Mouse (Mus musculus) kidney, postnatal 0 days (tissue): ENCODE results near the gene Aprt. TPM values are rescaled to one million over a fixed set of nuclear protein-coding genes. Genes with fewer than 3 reads are reported as not detected.

Experiments
- ATAC-seq: fragments of 200-750 bp; cut with Nextera tagmentation; replicated peaks from 2 replicates; pipeline ENCODE4 v1.8.0; 2017; ENCODE audit warnings: low read depth, moderate number of reproducible peaks, moderate TSS enrichment, moderate library complexity; ENCODE audit not compliant: low FRiP score
- DNase-seq: peaks from one replicate; pipeline ENCODE4 v3.0.0-alpha.2; 2016; ENCODE audit warnings: low spot score
- H3K27ac ChIP-seq: fragments of 300-500 bp; sonication (generic); 2 replicates; pipeline ENCODE4 v1.5.1; 2014; ENCODE audit warnings: mild to moderate bottlenecking
- H3K27me3 ChIP-seq: fragments of 300-500 bp; sonication (generic); 2 replicates; pipeline ENCODE4 v1.6.1; 2014; ENCODE audit warnings: low read length, mixed read lengths; ENCODE audit not compliant: insufficient read depth
- H3K36me3 ChIP-seq: fragments of 300-500 bp; sonication (generic); 2 replicates; pipeline ENCODE4 v1.6.1; 2014; ENCODE audit warnings: low read length, mixed read lengths; ENCODE audit not compliant: insufficient read depth
- H3K4me1 ChIP-seq: fragments of 300-500 bp; sonication (generic); replicated peaks from 2 replicates; pipeline ENCODE4 v1.6.1; 2014; ENCODE audit warnings: antibody characterized with exemption, low read length, mixed read lengths; ENCODE audit not compliant: insufficient read depth
- H3K4me2 ChIP-seq: fragments of 300-500 bp; sonication (generic); 2 replicates; pipeline ENCODE4 v1.6.1; 2014; ENCODE audit warnings: mild to moderate bottlenecking, low read length, moderate library complexity, mixed read lengths
- H3K4me3 ChIP-seq: fragments of 300-500 bp; sonication (generic); replicated peaks from 2 replicates; pipeline ENCODE4 v1.5.1; 2014; ENCODE audit warnings: low read depth, low read length
- H3K9ac ChIP-seq: fragments of 300-500 bp; sonication (generic); 2 replicates; pipeline ENCODE4 v1.6.1; 2014; ENCODE audit warnings: low read depth, low read length
- H3K9me3 ChIP-seq: fragments of 300-500 bp; sonication (generic); replicated peaks from 2 replicates; pipeline ENCODE4 v1.6.1; 2016; ENCODE audit warnings: low read length, inconsistent platforms, mixed read lengths
- CTCF ChIP-seq: IDR thresholded peaks from 2 replicates; pipeline ENCODE4 v1.5.1; 2016; ENCODE audit warnings: antibody characterized with exemption, low read depth, mild to moderate bottlenecking, moderate library complexity
- whole genome bisulfite sequencing: fragments of 180-500 bp; shearing (Covaris S2); extraction: QIAGEN DNeasy Blood & Tissue Kit; methylation state at CpG from one replicate; pipeline ENCODE4 v1.1.7; 2014; 5-methylcytosine and 5-hydroxymethylcytosine counted together
- polyA plus RNA-seq: library from polyadenylated mRNA; unstranded; fragments of >200 nt; fragmentation: Nextera tagmentation; extraction: Ambion mirVana; gene quantifications from 2 replicates; pipeline ENCODE4 v1.2.1, GENCODE M21; 2015

The Aprt gene
- polyA plus RNA-seq, 1 experiment from 2014 or later = 392 TPM

DNA sequence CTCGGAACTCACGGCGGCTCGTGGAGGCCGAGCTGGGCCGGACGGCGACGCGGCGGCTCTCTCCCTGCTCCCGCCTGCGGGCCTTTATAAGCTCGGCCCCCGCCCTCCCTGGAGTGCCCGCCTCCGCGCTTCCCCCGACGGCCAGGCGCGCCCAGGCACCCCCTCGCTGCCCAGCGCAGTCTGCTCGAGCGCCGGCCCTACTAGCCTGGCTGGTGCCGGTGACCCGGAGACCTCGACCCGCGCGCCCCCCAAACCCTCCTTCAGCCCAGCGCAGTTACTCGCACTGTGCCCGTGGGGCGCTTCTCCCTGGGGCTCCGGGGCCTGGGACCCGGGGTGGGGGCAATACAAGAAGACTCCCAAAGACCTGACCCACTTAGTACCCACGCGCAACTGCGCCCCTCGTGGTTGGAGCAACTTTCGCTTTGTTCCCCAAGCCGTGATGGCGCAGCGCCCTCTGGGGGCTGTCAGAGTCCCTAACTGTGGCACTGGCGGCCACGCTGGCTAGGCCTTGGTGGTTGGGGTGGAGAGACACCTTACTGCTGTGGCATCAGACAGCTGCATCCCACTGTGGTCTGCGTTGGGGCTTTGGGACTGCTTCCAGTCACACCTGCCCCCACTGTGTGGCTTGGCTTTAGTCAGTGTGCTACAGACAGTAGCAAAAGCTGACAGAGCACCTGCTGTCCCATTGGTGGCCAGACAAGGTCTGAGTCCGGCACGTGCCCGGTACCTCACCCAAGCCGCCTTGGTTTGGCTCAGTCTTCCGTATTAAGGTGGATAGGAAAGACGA, 25.3 kb downstream of the Aprt start, which contains the start of gene Piezo1:
TSS of gene Piezo1 (minus strand) at position 65 of the 787 bp plus-strand sequence.
- 9% methylated on average over 56 of the region's 56 CpGs for WGBS
- no peaks in the 10 kb centered on the region for H3K27me3 ChIP-seq

DNA sequence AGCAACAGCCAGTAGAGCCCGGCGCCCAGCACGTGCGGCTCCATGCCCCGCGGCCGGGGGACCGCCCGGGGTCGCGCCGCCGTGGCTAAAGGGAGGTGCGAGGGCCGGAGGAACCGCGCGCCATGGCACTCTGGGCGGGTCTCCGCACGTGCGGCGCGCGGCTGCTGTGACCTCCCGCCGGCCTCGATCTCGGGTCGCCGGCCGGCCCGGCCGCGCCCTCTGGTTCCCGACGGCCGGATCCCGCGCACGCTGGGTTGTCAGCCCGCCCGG, 25.8 kb downstream of the Aprt start:
- H3K27me3 ChIP-seq = no peaks in the 10 kb centered on the region
- peak overlapping the region; percentile 91 for H3K27ac ChIP-seq
- peaks cover 43% of the 10 kb centered on the region for H3K4me1 ChIP-seq
- peak overlapping the region; percentile 92 for H3K9ac ChIP-seq
- H3K9me3 ChIP-seq = no peaks in the 10 kb centered on the region
- no peaks in the 10 kb centered on the region for H3K36me3 ChIP-seq
- H3K4me2 ChIP-seq = peak overlapping the region; percentile 88
- DNase-seq (no peak), ATAC-seq (no peak; the same call in 1 of the 2 replicates)
- under 1% methylated on average over 27 of the region's 43 CpGs for WGBS
- peak overlapping the region; percentile 72 for H3K4me3 ChIP-seq
- no peak for TF ChIP-seq CTCF

More for the DNA sequence above, 25.3 kb downstream of the Aprt start, which contains the start of gene Piezo1:
- Histone ChIP-seq H3K9ac (peak within 1 kb of the TSS; percentile 92), H3K27ac (peak within 1 kb of the TSS; percentile 91), H3K4me2 (peak within 1 kb of the TSS; percentile 88), H3K36me3 (no peaks in the 10 kb centered on the region), H3K4me3 (peak within 1 kb of the TSS; percentile 72), H3K4me1 (peaks cover 38% of the 10 kb centered on the region), H3K9me3 (no peaks in the 10 kb centered on the region)
- ATAC-seq = peak; percentile 76
- peak; percentile 90 for DNase-seq
- peak; percentile 100 for TF ChIP-seq CTCF

DNA sequence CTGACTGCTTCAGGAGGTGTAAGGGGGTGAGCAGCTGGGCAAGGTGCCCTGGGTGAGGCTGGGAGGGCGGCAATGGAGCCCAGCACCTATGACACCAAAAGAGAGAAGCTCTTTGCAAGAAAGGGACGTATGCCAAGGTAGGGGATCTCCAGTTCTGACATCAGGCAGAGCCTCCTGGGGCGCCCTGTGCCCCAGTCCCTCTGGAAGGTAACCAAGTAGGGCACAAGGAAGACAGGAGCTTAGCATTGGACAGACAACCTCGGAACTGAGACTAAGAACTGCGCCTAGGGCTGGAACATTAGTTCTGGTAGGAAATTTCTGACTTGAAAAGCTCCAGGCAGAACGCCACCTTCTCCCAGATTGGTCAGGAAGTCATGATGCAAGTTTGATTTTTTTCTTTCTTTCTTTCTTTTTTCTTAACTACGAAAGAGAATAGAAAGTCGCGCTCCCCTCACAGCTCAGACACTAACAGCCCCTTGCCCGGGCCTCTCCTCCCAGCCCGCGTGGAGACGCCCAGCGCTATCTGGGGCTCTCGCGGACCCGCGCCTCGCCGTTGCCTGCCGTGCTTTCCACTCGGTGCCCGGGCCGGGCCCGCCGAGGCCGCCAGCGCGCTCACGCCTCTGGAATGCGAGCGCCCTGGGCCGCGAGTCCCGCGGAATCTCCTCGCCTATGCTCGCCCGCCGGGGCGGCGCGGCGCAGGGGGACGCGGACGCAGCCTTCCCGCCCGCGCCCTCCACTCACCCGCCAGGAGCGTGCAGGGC, 26.3 kb downstream of the Aprt start:
- WGBS = 3% methylated on average over 52 of the region's 52 CpGs
- ATAC-seq = peak; percentile 43
- peak overlapping the region; percentile 91 for H3K27ac ChIP-seq
- peak overlapping the region; percentile 72 for H3K4me3 ChIP-seq
- H3K9me3 ChIP-seq = no peaks in the 10 kb centered on the region
- peak overlapping the region; percentile 88 for H3K4me2 ChIP-seq
- DNase-seq = peak; percentile 77
- peaks cover 48% of the 10 kb centered on the region for H3K4me1 ChIP-seq
- peak overlapping the region; percentile 92 for H3K9ac ChIP-seq
- no peaks in the 10 kb centered on the region for H3K27me3 ChIP-seq
- no peak for TF ChIP-seq CTCF
- no peaks in the 10 kb centered on the region for H3K36me3 ChIP-seq

DNA sequence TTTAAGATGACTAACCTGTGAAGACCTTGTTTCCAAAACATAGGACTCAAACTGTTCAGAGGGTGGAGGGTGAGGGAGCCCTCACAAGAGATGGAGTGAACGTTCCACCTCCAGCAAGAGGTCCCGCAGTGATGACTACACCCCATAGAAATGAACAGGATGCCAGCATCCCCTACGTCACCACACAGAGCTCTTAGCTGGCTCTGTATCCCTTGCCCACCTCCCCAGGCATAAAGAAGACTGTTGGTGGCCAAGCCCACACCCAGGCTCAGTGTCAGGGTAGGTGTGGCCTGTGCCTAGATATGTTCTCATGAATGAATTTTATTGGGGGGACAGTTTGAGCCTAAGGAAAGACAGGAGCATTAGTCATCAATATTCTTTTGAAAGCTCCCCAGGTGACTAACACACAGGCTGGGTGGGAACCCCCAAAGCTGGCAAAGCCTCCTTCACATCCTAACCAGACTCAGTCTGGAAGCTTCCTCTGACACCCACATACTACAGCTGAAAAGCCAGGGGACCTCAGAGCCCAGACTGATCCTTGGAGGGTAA, 27.7 kb downstream of the Aprt start:
- H3K27me3 ChIP-seq = no peaks in the 10 kb centered on the region
- H3K9ac ChIP-seq = no peak overlapping the region
- peaks cover 50% of the 10 kb centered on the region for H3K4me1 ChIP-seq
- peak overlapping the region; percentile 88 for H3K4me2 ChIP-seq
- TF ChIP-seq CTCF = no peak
- H3K9me3 ChIP-seq = no peaks in the 10 kb centered on the region
- DNase-seq (no peak), ATAC-seq (no peak)
- WGBS = 74% methylated on average over 3 of the region's 3 CpGs
- 0 out of 2 replicates have a peak overlapping the region, but pooled peaks have one; percentile 72 for H3K4me3 ChIP-seq
- H3K36me3 ChIP-seq = no peaks in the 10 kb centered on the region
- H3K27ac ChIP-seq = 0 out of 2 replicates have a peak overlapping the region, but pooled peaks have one; percentile 19

DNA sequence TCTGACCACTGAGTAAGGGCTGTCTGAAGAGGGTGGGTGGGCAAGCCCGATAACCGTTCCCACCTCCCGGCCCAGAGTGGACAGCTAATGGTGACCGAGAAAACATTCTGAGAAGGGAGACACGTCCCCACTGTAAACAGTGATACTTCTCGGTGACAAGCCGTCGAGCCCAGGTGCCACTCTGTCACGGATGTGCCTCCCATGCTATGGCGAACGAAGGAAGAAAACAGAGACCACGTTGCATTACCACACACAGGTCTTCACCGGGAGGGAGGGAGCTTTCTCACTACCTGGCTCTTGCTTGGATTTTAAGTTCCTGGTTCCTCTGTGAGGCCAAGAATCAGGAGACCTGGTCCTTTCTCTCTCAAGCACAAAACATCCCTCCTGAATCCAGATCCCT, 28.4 kb downstream of the Aprt start:
- no peak for TF ChIP-seq CTCF
- peaks cover 50% of the 10 kb centered on the region for H3K4me1 ChIP-seq
- peak overlapping the region; percentile 25; the same call in 1 of the 2 replicates for H3K9ac ChIP-seq
- no peaks in the 10 kb centered on the region for H3K36me3 ChIP-seq
- DNase-seq (no peak), ATAC-seq (no peak)
- 59% methylated on average over 13 of the region's 13 CpGs for WGBS
- H3K9me3 ChIP-seq = no peaks in the 10 kb centered on the region
- peak overlapping the region; percentile 94; the same call in 1 of the 2 replicates for H3K27ac ChIP-seq
- no peak overlapping the region for H3K4me3 ChIP-seq
- H3K27me3 ChIP-seq = no peaks in the 10 kb centered on the region
- peak overlapping the region; percentile 88; the same call in 1 of the 2 replicates for H3K4me2 ChIP-seq

DNA sequence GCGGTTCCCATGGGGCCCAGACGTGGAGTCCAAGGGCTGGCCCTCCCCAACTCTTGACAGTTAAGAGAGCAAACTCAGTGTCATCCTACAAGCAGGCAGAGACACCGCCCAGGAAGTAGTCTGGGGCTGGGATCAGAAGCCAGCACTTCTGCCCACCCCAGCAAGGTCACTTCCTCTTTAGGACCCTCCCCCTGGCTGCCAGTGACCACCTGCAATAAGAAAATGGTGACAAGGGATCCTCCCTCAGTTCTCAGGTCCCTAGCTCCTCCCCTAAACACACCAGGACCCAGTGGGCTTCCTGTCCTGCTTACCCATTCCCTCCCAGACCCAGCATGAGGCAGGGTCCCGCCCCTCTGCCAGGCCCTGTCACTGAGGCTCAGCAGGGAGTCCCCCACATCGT, 28.9 kb downstream of the Aprt start:
- Histone ChIP-seq H3K4me3 (no peak overlapping the region), H3K4me1 (peaks cover 50% of the 10 kb centered on the region)
- ATAC-seq = no peak

More for the DNA sequence above, 28.9 kb downstream of the Aprt start:
- peak overlapping the region; percentile 88 for H3K4me2 ChIP-seq
- H3K9ac ChIP-seq = peak overlapping the region; percentile 25; the same call in 1 of the 2 replicates
- no peaks in the 10 kb centered on the region for H3K27me3 ChIP-seq
- DNase-seq = peak; percentile 70
- no peaks in the 10 kb centered on the region for H3K9me3 ChIP-seq
- no peaks in the 10 kb centered on the region for H3K36me3 ChIP-seq
- WGBS = 29% methylated on average over 5 of the region's 5 CpGs
- TF ChIP-seq CTCF = no peak
- peak overlapping the region; percentile 94 for H3K27ac ChIP-seq
